Mouse (Mus musculus) gastrocnemius, postnatal 14 days (tissue): ENCODE data around the gene Zbtb37. TPM values are rescaled to one million over a fixed set of nuclear protein-coding genes. Genes with fewer than 3 reads are reported as not detected.

Experiments
- DNase-seq: peaks from one replicate; pipeline ENCODE4 v3.0.0; 2021; ENCODE audit warnings: mixed read lengths
- intact Hi-C: fragments of 180-260 bp; cut with DNase I; formaldehyde crosslinking; loops from one replicate; pipeline ENCODE4 v1.15.1; 2025; ENCODE audit warnings: low total_unique reads
- total RNA-seq, 2 experiments: library from RNA; stranded (reverse); gene quantifications; 2 replicates each; pipeline ENCODE4 v1.2.3; 2021

Zbtb37 gene
- total RNA-seq, 2 experiments from 2014 or later = 4.6 to 9.1 TPM

DNA sequence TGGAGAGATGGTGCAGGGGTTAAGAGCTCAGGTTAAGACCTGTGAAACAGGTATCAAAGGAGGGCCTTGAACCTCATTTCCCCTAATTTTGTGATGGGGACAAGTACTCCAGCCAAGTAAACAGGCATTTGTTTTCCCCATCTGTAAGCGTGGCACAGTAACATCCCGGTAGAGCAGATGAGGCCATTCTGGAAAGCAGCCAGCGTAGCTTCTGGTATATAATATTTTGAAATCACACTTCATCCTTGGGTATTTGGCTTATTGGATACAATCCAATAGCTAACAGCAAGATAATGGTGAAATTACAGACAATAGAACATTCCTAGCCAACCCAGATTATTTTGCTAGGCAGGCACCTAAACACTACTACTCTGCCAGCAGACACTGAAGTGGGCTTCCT, 51.8 kb downstream of the Zbtb37 start:
- intact Hi-C loops = no loop called here
- no peak for DNase-seq

DNA sequence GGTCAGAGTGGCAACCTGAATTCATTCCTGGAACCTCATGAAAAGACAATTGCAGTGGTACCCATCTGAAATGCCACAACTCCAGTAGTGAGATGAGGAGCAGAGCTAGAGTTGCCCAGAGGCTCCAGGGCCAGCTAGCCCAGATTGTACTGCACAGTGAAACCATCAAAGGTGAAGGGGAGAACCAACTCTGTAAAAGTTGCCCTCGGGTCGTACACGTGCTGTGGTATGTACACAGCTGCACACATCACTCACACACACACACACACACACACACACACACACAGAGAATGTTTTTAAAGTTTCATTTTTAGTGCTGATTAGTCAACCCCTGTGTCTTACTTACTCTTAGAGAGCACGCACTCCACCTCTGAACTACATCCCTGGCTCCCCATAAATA, 53.3 kb downstream of the Zbtb37 start:
- DNase-seq = no peak
- intact Hi-C loops = no loop called here

DNA sequence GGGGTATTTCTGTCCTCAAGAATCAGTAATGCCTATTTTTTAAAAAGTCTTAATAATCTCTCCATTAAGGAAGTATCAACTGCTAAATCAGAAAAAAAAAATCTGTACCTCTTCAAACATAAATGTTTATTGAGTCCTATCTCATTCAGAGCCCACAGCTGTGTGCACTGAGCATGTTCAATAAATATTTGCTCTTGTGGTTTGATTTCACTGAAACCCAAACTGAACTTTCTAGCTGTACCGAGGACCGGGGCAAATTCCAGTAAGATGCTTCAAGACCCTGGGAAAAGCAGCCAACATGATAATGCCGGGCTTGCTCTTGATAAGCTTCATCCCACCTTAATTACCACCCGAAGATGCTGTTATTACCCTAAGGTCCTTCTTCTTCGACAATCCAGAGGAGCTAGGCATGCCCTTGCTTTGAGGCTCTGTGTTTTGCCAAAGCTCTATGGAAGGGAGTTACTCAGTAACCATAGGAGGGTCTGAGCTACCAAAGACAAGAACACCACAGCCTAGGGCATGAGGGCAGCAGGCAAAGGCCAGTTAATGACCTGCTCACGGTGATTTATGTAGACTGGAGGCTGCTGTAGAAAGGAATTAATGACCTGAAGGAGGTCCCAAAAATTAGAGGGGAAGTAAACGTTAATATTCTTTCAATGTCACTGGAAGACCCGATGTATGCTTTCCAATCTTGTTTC, 54.0 kb downstream of the Zbtb37 start:
- no peak for DNase-seq
- intact Hi-C loops = no loop called here

DNA sequence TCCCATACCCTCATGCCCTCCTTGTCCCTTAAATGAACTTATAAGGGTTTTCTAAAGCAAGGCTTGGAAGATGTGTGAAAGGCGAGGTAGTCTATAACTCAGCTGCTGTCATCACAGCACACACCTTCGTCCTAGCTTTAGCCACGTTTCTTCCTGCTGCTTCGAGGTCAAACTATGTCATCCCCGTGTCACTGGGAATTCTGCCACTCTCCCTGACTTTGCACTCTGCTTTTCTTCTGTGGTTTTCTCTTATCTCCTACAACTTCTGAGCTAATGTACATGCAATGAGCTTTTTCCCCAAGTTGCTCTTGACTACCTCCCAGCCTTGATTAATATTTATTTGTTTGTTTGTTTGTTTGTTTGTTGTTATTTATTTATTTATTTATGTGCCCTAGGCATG, 54.6 kb downstream of the Zbtb37 start:
- intact Hi-C loops = no loop called here
- no peak for DNase-seq

DNA sequence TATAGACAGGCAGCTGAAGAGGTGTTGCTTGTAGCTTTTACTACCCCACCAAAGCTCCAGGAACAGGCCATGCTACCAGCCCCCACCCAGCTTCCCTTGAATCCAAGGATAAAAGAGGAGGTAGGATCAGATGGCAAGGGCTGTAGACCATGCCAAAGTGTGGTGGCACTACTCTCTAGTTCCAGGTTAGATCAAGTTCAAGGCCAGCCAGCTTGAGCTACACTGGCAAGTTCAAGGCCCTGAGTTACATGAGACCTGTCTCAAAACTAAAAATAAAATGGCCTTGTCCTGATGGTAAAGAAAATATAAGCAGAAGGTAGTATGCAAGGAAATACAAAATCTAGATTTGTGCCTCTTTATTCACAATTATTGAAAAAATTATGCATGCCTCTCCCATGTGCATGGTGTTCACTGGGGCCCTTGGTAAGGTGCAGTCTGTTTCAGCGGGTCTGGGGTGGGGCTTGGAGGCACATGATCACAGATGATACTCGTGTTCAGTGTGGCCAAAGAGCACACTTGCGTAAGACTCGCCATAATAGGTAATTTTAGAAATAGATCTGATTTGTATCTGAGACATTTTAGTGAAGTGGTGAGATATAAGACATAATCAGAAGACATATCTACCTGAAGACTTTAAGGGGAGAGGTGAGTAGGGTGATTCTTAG, 56.4 kb downstream of the Zbtb37 start, which contains the start of gene Serpinc1:
Gene Serpinc1 (plus strand): TSS at position 515 of the 665 bp plus-strand sequence.
- no peak for DNase-seq
- intact Hi-C loops = no loop called here

DNA sequence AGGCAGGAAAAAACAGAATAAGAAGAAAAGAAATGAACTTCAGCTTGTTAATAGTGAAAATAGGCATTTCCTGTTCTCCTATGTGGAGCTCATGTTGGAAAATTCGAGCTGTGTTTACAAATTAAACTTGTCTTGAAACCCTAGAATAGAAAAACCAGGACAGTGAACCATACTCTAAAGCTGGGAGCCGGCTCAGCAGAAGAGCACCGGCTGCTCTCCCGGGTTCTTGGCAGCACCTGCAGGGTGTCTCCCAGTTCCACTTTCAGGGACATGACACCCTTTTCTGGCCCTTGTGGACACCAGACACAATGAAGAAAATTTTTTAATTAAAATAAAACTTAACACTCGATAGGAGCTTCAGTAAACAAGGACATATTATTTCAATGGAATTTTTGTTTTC, 66.0 kb downstream of the Zbtb37 start:
- intact Hi-C loops = no loop called here
- DNase-seq = peak; percentile 13

DNA sequence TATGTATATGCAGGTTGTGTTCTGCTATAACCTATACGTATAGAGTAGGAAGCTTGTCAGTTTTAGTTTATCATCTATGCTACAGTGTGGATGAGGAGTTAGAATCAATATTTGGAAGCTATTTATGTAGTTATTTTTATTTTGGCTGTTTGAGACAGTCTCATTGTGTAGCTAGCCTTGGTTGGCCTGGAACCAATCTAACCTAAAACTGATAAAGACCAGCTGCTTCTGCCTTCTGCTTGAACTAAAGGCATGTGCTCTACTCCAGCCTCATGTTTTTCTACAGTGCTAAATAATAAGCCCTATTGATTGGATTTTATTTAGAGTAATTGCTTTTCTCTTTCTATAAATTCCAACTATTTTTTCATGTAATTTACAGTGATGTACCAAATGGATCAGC, 67.4 kb downstream of the Zbtb37 start:
- intact Hi-C loops = no loop called here
- no peak for DNase-seq

DNA sequence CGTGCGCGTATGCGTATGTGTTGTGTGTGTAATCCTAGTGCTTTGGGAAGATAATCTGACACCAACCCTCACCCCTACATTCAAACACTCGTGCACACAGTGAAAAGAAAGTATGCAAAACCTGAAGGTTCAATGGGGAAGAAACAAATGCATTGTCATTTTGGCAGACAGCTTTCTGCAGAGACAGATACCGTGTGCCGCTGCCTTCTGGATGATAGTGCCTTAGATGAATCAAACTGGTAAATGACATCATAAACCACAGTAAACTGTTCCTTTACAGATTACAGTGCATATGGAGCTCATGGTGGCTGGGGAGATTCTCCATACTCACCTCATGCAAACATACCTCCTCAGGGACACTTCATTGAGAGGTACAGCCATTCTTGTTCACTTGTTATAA, 71.5 kb downstream of the Zbtb37 start:
- DNase-seq = no peak
- intact Hi-C loops = no loop called here

Other genes starting within 250 kb of the Zbtb37 start
- 10 to 100 TPM; 12.6 to 13.7 TPM for gene Rabgap1l, start 241.6 kb downstream of the Zbtb37 start, total RNA-seq
- gene Rc3h1, start 128.4 kb downstream of the Zbtb37 start, total RNA-seq = 10 to 100 TPM; 25.8 to 41.2 TPM
- under 1 TPM; 0.14 to 0.29 TPM for gene Serpinc1, start 56.3 kb downstream of the Zbtb37 start, total RNA-seq
- gene Dars2, start 35.8 kb upstream of the Zbtb37 start, total RNA-seq = 10 to 100 TPM in 1 of 2 experiments, 1 to 10 TPM in 1; 9.9 to 10.2 TPM
- gene Cenpl, start 35.9 kb upstream of the Zbtb37 start, total RNA-seq = 1 to 10 TPM; 1.2 to 1.4 TPM
- gene Klhl20, start 96.7 kb upstream of the Zbtb37 start, total RNA-seq = 10 to 100 TPM in 1 of 2 experiments, 1 to 10 TPM in 1; 9.3 to 10.2 TPM
- gene Ankrd45, start 107.8 kb upstream of the Zbtb37 start, total RNA-seq = not detected
- not detected for gene Tex50, start 124.5 kb upstream of the Zbtb37 start, total RNA-seq
- 10 to 100 TPM; 70.1 to 78.6 TPM for gene Prdx6, start 216.4 kb upstream of the Zbtb37 start, total RNA-seq